Mouse (Mus musculus): ENCODE measurements at regions not wholly inside any gene's neighbourhood (a gene's known extent, or its start where the extent isn't known, plus 50 kb on each side); places are given as distances from the start of the nearest gene placed in this dataset.

- 75% methylated on average over 1 of the region's 1 CpGs for WGBS
- H3K9me3 ChIP-seq (ENCODE audit: low read length): no peaks in the 10 kb centered on the region
- no peak for TF ChIP-seq CTCF (IDR thresholded peaks at IDR 0.05)
- no peak for ATAC-seq (ENCODE audit: low FRiP score)
- H3K4me2 ChIP-seq (ENCODE audit: low read depth, low read length, poor library complexity, severe bottlenecking): no peak overlapping the region
- DNase-seq (ENCODE audit: low spot score): no peak
- no peaks in the 10 kb centered on the region for H3K4me1 ChIP-seq (ENCODE audit: insufficient read depth, low read length)
- H3K27me3 ChIP-seq (ENCODE audit: insufficient read depth, low read length): no peaks in the 10 kb centered on the region
- H3K4me3 ChIP-seq (ENCODE audit: low read depth, low read length): no peak overlapping the region
- no peak overlapping the region for H3K9ac ChIP-seq (replicated peaks; ENCODE audit: low read length, poor library complexity, severe bottlenecking)
- H3K36me3 ChIP-seq (ENCODE audit: insufficient read depth, low read length): no peaks in the 10 kb centered on the region
- H3K27ac ChIP-seq (ENCODE audit: low read depth, low read length): no peak overlapping the region
These were observed 174.7 kb upstream of the Sox9 start for GRCm38 (mm10) chr11:112607359-112607758.

GRCm38 (mm10) chr11:112609277-112609676 lies 172.7 kb upstream of the Sox9 start:
- 60% methylated on average over 3 of the region's 3 CpGs for WGBS
- Histone ChIP-seq H3K36me3 (ENCODE audit: insufficient read depth, low read length) (no peaks in the 10 kb centered on the region), H3K4me2 (ENCODE audit: low read depth, low read length, poor library complexity, severe bottlenecking) (no peak overlapping the region), H3K27ac (ENCODE audit: low read depth, low read length) (no peak overlapping the region), H3K27me3 (ENCODE audit: insufficient read depth, low read length) (no peaks in the 10 kb centered on the region), H3K4me3 (ENCODE audit: low read depth, low read length) (no peak overlapping the region), H3K9ac (replicated peaks; ENCODE audit: low read length, poor library complexity, severe bottlenecking) (no peak overlapping the region), H3K9me3 (ENCODE audit: low read length) (no peaks in the 10 kb centered on the region), H3K4me1 (ENCODE audit: insufficient read depth, low read length) (no peaks in the 10 kb centered on the region)
- TF ChIP-seq CTCF (IDR thresholded peaks at IDR 0.05): no peak
- DNase-seq (ENCODE audit: low spot score) (no peak), ATAC-seq (ENCODE audit: low FRiP score) (no peak)

GRCm38 (mm10) chr11:112611073-112611472 lies 171.0 kb upstream of the Sox9 start:
- ATAC-seq (ENCODE audit: low FRiP score): no peak
- no peak for TF ChIP-seq CTCF (IDR thresholded peaks at IDR 0.05)
- no peaks in the 10 kb centered on the region for H3K4me1 ChIP-seq (ENCODE audit: insufficient read depth, low read length)
- H3K9ac ChIP-seq (replicated peaks; ENCODE audit: low read length, poor library complexity, severe bottlenecking): no peak overlapping the region
- no peaks in the 10 kb centered on the region for H3K9me3 ChIP-seq (ENCODE audit: low read length)
- no peaks in the 10 kb centered on the region for H3K36me3 ChIP-seq (ENCODE audit: insufficient read depth, low read length)
- H3K27ac ChIP-seq (ENCODE audit: low read depth, low read length): no peak overlapping the region
- no peak for DNase-seq (ENCODE audit: low spot score)
- WGBS: 72% methylated on average over 11 of the region's 11 CpGs
- no peaks in the 10 kb centered on the region for H3K27me3 ChIP-seq (ENCODE audit: insufficient read depth, low read length)
- no peak overlapping the region for H3K4me2 ChIP-seq (ENCODE audit: low read depth, low read length, poor library complexity, severe bottlenecking)
- no peak overlapping the region for H3K4me3 ChIP-seq (ENCODE audit: low read depth, low read length)

GRCm38 (mm10) chr11:112615629-112616028 lies 166.4 kb upstream of the Sox9 start:
- TF ChIP-seq CTCF (IDR thresholded peaks at IDR 0.05): no peak
- no peak overlapping the region for H3K4me3 ChIP-seq (ENCODE audit: low read depth, low read length)
- no peaks in the 10 kb centered on the region for H3K27me3 ChIP-seq (ENCODE audit: insufficient read depth, low read length)
- H3K4me2 ChIP-seq (ENCODE audit: low read depth, low read length, poor library complexity, severe bottlenecking): no peak overlapping the region
- no peaks in the 10 kb centered on the region for H3K9me3 ChIP-seq (ENCODE audit: low read length)
- H3K9ac ChIP-seq (replicated peaks; ENCODE audit: low read length, poor library complexity, severe bottlenecking): no peak overlapping the region
- no peaks in the 10 kb centered on the region for H3K36me3 ChIP-seq (ENCODE audit: insufficient read depth, low read length)
- 93% methylated on average over 4 of the region's 4 CpGs for WGBS
- no peak for ATAC-seq (ENCODE audit: low FRiP score)
- no peak for DNase-seq (ENCODE audit: low spot score)
- no peak overlapping the region for H3K27ac ChIP-seq (ENCODE audit: low read depth, low read length)
- H3K4me1 ChIP-seq (ENCODE audit: insufficient read depth, low read length): no peaks in the 10 kb centered on the region; the same call in 1 of the 2 replicates

GRCm38 (mm10) chr11:112616942-112617341 lies 165.1 kb upstream of the Sox9 start:
- H3K9ac ChIP-seq (replicated peaks; ENCODE audit: low read length, poor library complexity, severe bottlenecking): no peak overlapping the region
- no peaks in the 10 kb centered on the region for H3K27me3 ChIP-seq (ENCODE audit: insufficient read depth, low read length)
- no peak overlapping the region for H3K4me3 ChIP-seq (ENCODE audit: low read depth, low read length)
- DNase-seq (ENCODE audit: low spot score) (no peak), ATAC-seq (ENCODE audit: low FRiP score) (no peak)
- H3K4me1 ChIP-seq (ENCODE audit: insufficient read depth, low read length): no peaks in the 10 kb centered on the region; the same call in 1 of the 2 replicates
- no peak overlapping the region for H3K4me2 ChIP-seq (ENCODE audit: low read depth, low read length, poor library complexity, severe bottlenecking)
- no peak overlapping the region for H3K27ac ChIP-seq (ENCODE audit: low read depth, low read length)
- no peaks in the 10 kb centered on the region for H3K36me3 ChIP-seq (ENCODE audit: insufficient read depth, low read length)
- no peak for TF ChIP-seq CTCF (IDR thresholded peaks at IDR 0.05)
- 75% methylated on average over 2 of the region's 2 CpGs for WGBS
- H3K9me3 ChIP-seq (ENCODE audit: low read length): no peaks in the 10 kb centered on the region

- no peak overlapping the region for H3K4me3 ChIP-seq (ENCODE audit: low read depth, low read length)
- H3K9me3 ChIP-seq (ENCODE audit: low read length): no peaks in the 10 kb centered on the region
- WGBS: 20% methylated on average over 12 of the region's 12 CpGs
- H3K4me2 ChIP-seq (ENCODE audit: low read depth, low read length, poor library complexity, severe bottlenecking): peak overlapping the region; percentile 36
- H3K27me3 ChIP-seq (ENCODE audit: insufficient read depth, low read length): no peaks in the 10 kb centered on the region
- ATAC-seq (ENCODE audit: low FRiP score) (no peak), DNase-seq (ENCODE audit: low spot score) (peak; percentile 23)
- no peaks in the 10 kb centered on the region; the same call in 1 of the 2 replicates for H3K4me1 ChIP-seq (ENCODE audit: insufficient read depth, low read length)
- no peak for TF ChIP-seq CTCF (IDR thresholded peaks at IDR 0.05)
- H3K36me3 ChIP-seq (ENCODE audit: insufficient read depth, low read length): no peaks in the 10 kb centered on the region
- H3K27ac ChIP-seq (ENCODE audit: low read depth, low read length): no peak overlapping the region
- no peak overlapping the region for H3K9ac ChIP-seq (replicated peaks; ENCODE audit: low read length, poor library complexity, severe bottlenecking)
These were observed 161.1 kb upstream of the Sox9 start for GRCm38 (mm10) chr11:112620916-112621315.

All from midbrain, postnatal 0 days (tissue).